Comparison of ENCODE assay signal across 21 mouse cellular contexts in genomic region chr10:4633287-4634030, GRCm38 (mm10). TPM values are rescaled to one million over a fixed set of nuclear protein-coding genes. Genes with fewer than 3 reads are reported as not detected.
DNase-seq lines count a peak whose midpoint lies in the region; ATAC-seq and TF ChIP-seq lines count a peak whose summit lies in the region.
"Had no signal": no experiment of that assay in that cellular context is flagged by ENCODE, and none has a peak within 500 bp of the region (broad histone marks: within the 10 kb centered on the region; RNA-seq: fewer than 3 reads in every experiment).

No protein-coding gene starts in this region.

- WGBS in embryonic facial prominence, embryonic 11.5 days, result 65% methylated on average over 14 of the region's 14 CpGs
- WGBS in embryonic facial prominence, embryonic 10.5 days, result 64% methylated on average over 14 of the region's 14 CpGs
- 63% methylated on average over 14 of the region's 14 CpGs for WGBS in kidney, embryonic 16.5 days
- WGBS in kidney, adult 2 months, result 70% methylated on average over 14 of the region's 14 CpGs

- no peak overlapping the region for H3K27ac ChIP-seq in embryonic facial prominence, embryonic 11.5 days (replicated peaks; ENCODE audit: low read depth, low read length)
- H3K27ac ChIP-seq in embryonic facial prominence, embryonic 10.5 days (replicated peaks), result no peak overlapping the region
- peak overlapping the region; percentile 3; the same call in 1 of the 2 replicates for H3K27ac ChIP-seq in kidney, embryonic 16.5 days (ENCODE audit: low read length)
- H3K27ac ChIP-seq in kidney, adult 2 months (ENCODE audit: insufficient read depth, low read depth, low read length), result no peak overlapping the region
- H3K27ac ChIP-seq in gastrocnemius, adult 2 months, result no peak overlapping the region
- H3K27ac ChIP-seq: forebrain, embryonic 15.5 days; hindbrain, embryonic 12.5 days; left cerebral cortex, adult 2 months; limb, embryonic 12.5 days; liver, embryonic 15.5 days; midbrain, embryonic 12.5 days had no signal

- TF ChIP-seq CTCF in kidney, adult 2 months (conservative IDR thresholded peaks at IDR 0.05; ENCODE audit: insufficient read depth, insufficient read length, low read depth, low read length), result no peak
- no peak for TF ChIP-seq CTCF in gastrocnemius, adult 2 months (IDR thresholded peaks at IDR 0.05)

- H3K9ac ChIP-seq in embryonic facial prominence, embryonic 11.5 days (replicated peaks; ENCODE audit: low read length), result no peak overlapping the region
- no peak overlapping the region for H3K9ac ChIP-seq in kidney, embryonic 16.5 days (replicated peaks; ENCODE audit: low read length)
- H3K9ac ChIP-seq: forebrain, embryonic 15.5 days; hindbrain, embryonic 12.5 days; limb, embryonic 12.5 days; liver, embryonic 15.5 days; midbrain, embryonic 12.5 days had no signal

- H3K4me2 ChIP-seq in embryonic facial prominence, embryonic 11.5 days (ENCODE audit: low read depth, low read length), result no peak overlapping the region
- no peak overlapping the region for H3K4me2 ChIP-seq in kidney, embryonic 16.5 days (replicated peaks; ENCODE audit: low read depth, low read length)
- H3K4me2 ChIP-seq: forebrain, embryonic 15.5 days; hindbrain, embryonic 12.5 days; limb, embryonic 12.5 days; liver, embryonic 15.5 days; midbrain, embryonic 12.5 days had no signal

- H3K4me3 ChIP-seq in embryonic facial prominence, embryonic 11.5 days (ENCODE audit: low read depth, low read length), result no peak overlapping the region
- H3K4me3 ChIP-seq in embryonic facial prominence, embryonic 10.5 days, result no peak overlapping the region
- H3K4me3 ChIP-seq in kidney, embryonic 16.5 days (ENCODE audit: low read length), result no peak overlapping the region
- H3K4me3 ChIP-seq in kidney, adult 2 months (ENCODE audit: insufficient read depth, low read depth, low read length), result no peak overlapping the region
- H3K4me3 ChIP-seq in gastrocnemius, adult 2 months, result no peak overlapping the region
- H3K4me3 ChIP-seq: forebrain, embryonic 15.5 days; hindbrain, embryonic 12.5 days; left cerebral cortex, adult 2 months; limb, embryonic 12.5 days; liver, embryonic 15.5 days; midbrain, embryonic 12.5 days; myocyte had no signal

- intact Hi-C loops in gastrocnemius, adult 2 months (cut with DNase I), result no loop called here

- H3K27me3 ChIP-seq in embryonic facial prominence, embryonic 11.5 days (ENCODE audit: control insufficient read depth, insufficient read depth, low read length), result no peaks in the 10 kb centered on the region
- H3K27me3 ChIP-seq in embryonic facial prominence, embryonic 10.5 days (replicated peaks; ENCODE audit: low read depth, poor library complexity, severe bottlenecking), result no peaks in the 10 kb centered on the region
- H3K27me3 ChIP-seq in kidney, embryonic 16.5 days (ENCODE audit: insufficient read depth, low read length), result no peaks in the 10 kb centered on the region
- H3K27me3 ChIP-seq in kidney, adult 2 months (replicated peaks; ENCODE audit: control insufficient read depth, insufficient read depth, low read length), result no peaks in the 10 kb centered on the region
- H3K27me3 ChIP-seq: forebrain, embryonic 15.5 days; hindbrain, embryonic 12.5 days; limb, embryonic 12.5 days; liver, embryonic 15.5 days; midbrain, embryonic 12.5 days had no signal

- peak; percentile 6 for DNase-seq in embryonic facial prominence, embryonic 11.5 days (ENCODE audit: low spot score)
- no peak for DNase-seq in embryonic facial prominence, embryonic 10.5 days (ENCODE audit: low spot score)
- DNase-seq in kidney, adult 2 months, result no peak
- DNase-seq in NIH3T3 (ENCODE audit: low read depth), result peak; percentile 32
- peak; percentile 39 for DNase-seq in induced T-regulatory cell, adult 2 months (ENCODE audit: low read depth)
- DNase-seq in gastrocnemius, adult 2 months, result no peak
- DNase-seq: adrenal gland, postnatal 14 days; cerebellum, adult 18-20 months; heart, adult 11 months; kidney, postnatal 10 days; lung, postnatal 4 days; thymus, adult 18-20 months had no signal

- H3K9me3 ChIP-seq in embryonic facial prominence, embryonic 11.5 days (replicated peaks; ENCODE audit: control insufficient read depth, low read length), result no peaks in the 10 kb centered on the region
- no peaks in the 10 kb centered on the region for H3K9me3 ChIP-seq in embryonic facial prominence, embryonic 10.5 days
- no peaks in the 10 kb centered on the region for H3K9me3 ChIP-seq in kidney, embryonic 16.5 days (ENCODE audit: low read length)
- H3K9me3 ChIP-seq: forebrain, embryonic 15.5 days; hindbrain, embryonic 12.5 days; limb, embryonic 12.5 days; liver, embryonic 15.5 days; midbrain, embryonic 12.5 days had no signal

- no peak for ATAC-seq in embryonic facial prominence, embryonic 11.5 days (replicated peaks; ENCODE audit: insufficient number of reproducible peaks, low FRiP score, low TSS enrichment, low read depth)
- no peak for ATAC-seq in kidney, embryonic 16.5 days (ENCODE audit: low FRiP score, low TSS enrichment)
- no peak for ATAC-seq in megakaryocyte, adult 5-6 weeks (ENCODE audit: poor library complexity, severe bottlenecking)
- ATAC-seq: forebrain, embryonic 15.5 days had no signal

- no peak for TF ChIP-seq POLR2A in kidney, adult 2 months (IDR thresholded peaks at IDR 0.05; ENCODE audit: low read depth, low read length)

- no peaks in the 10 kb centered on the region for H3K4me1 ChIP-seq in embryonic facial prominence, embryonic 11.5 days (ENCODE audit: control insufficient read depth, insufficient read depth, low read length)
- H3K4me1 ChIP-seq in embryonic facial prominence, embryonic 10.5 days, result no peaks in the 10 kb centered on the region
- no peaks in the 10 kb centered on the region for H3K4me1 ChIP-seq in kidney, embryonic 16.5 days (ENCODE audit: insufficient read depth, low read length)
- no peaks in the 10 kb centered on the region for H3K4me1 ChIP-seq in kidney, adult 2 months (ENCODE audit: control insufficient read depth, insufficient read depth, low read length)
- H3K4me1 ChIP-seq: forebrain, embryonic 15.5 days; hindbrain, embryonic 12.5 days; liver, embryonic 15.5 days; midbrain, embryonic 12.5 days had no signal

- no peaks in the 10 kb centered on the region for H3K36me3 ChIP-seq in embryonic facial prominence, embryonic 11.5 days (replicated peaks; ENCODE audit: control insufficient read depth, insufficient read depth, low read depth, low read length)
- no peaks in the 10 kb centered on the region for H3K36me3 ChIP-seq in embryonic facial prominence, embryonic 10.5 days (replicated peaks)
- no peaks in the 10 kb centered on the region for H3K36me3 ChIP-seq in kidney, embryonic 16.5 days (ENCODE audit: insufficient read depth, low read length)
- H3K36me3 ChIP-seq in kidney, adult 2 months (ENCODE audit: control insufficient read depth, insufficient read depth, low read length), result no peaks in the 10 kb centered on the region
- H3K36me3 ChIP-seq: forebrain, embryonic 15.5 days; hindbrain, embryonic 12.5 days; limb, embryonic 12.5 days; liver, embryonic 15.5 days; midbrain, embryonic 12.5 days had no signal

RNA-seq across cellular contexts. Expression of gene Esr1, which starts 22.1 kb away (rescaled TPM):
- 0.10 TPM in 1 of 2 replicates, not detected in the other for polyA plus RNA-seq in embryonic facial prominence, embryonic 11.5 days (2014; fragmentation: Nextera tagmentation; extraction: Ambion mirVana)
- 0.07 TPM in 1 of 2 replicates, not detected in the other for polyA plus RNA-seq in embryonic facial prominence, embryonic 10.5 days (2016; fragmentation: Nextera tagmentation; extraction: Ambion mirVana)
- polyA plus RNA-seq in kidney, embryonic 16.5 days (2015; fragmentation: Nextera tagmentation; extraction: Ambion mirVana), result 2.5 and 2.6 TPM in 2 replicates
- 5.1 and 6.4 TPM in 2 replicates for polyA plus RNA-seq in kidney, adult 2 months (2012; rRNA removed)
- 10 to 100 TPM; 30.6 to 46.5 TPM for total RNA-seq in gastrocnemius, adult 2 months (2021)
- 3.9 and 4.0 TPM in 2 replicates for total RNA-seq in megakaryocyte, adult 5-6 weeks (2015)
- 2.4 and 3.3 TPM in 2 replicates for total RNA-seq in megakaryocyte, adult 5-6 weeks (2017)

Comparison
In these comparisons a context has a peak if more than half of its experiments do, and no peak if none do; other contexts are left out.
1. DNase-seq: peak in embryonic facial prominence, embryonic 11.5 days (single experiment), NIH3T3 (single experiment) and induced T-regulatory cell, adult 2 months (single experiment); none in embryonic facial prominence, embryonic 10.5 days (single experiment), kidney, adult 2 months (single experiment) and gastrocnemius, adult 2 months (single experiment).